Mouse (Mus musculus): ENCODE results near the gene Spopl. TPM values are rescaled to one million over a fixed set of nuclear protein-coding genes. Genes with fewer than 3 reads are reported as not detected.

Gene Spopl
- polyA plus RNA-seq (2015; fragmentation: Illumina TruSeq; extraction: RNeasy Lipid Tissue Mini Kit (QIAGEN cat#74804); ENCODE audit: low read depth, low replicate concordance) = 10.5 TPM

GRCm38 (mm10) chr2:23571302-23572156 lies at the start of gene Spopl:
TSS of gene Spopl (minus strand) at chr2:23572106.

